Mouse (Mus musculus): ENCODE measurements around the gene Tbxa2r. TPM values are rescaled to one million over a fixed set of nuclear protein-coding genes. Genes with fewer than 3 reads are reported as not detected.
A peak's percentile ranks its signal among the peaks of the same experiment; 100 is the strongest.

The Tbxa2r gene
- polyA plus RNA-seq, 1 experiment from 2014 or later: 4.0 TPM

- peaks cover 57% of the 10 kb centered on the region for H3K4me1 ChIP-seq (replicated peaks)
- no peaks in the 10 kb centered on the region for H3K9me3 ChIP-seq (replicated peaks)
- peaks cover 64% of the 10 kb centered on the region for H3K36me3 ChIP-seq (replicated peaks)
- H3K4me2 ChIP-seq: peak overlapping the region; percentile 87
- 0 out of 2 replicates have a peak overlapping the region, but pooled peaks have one; percentile 92 for H3K27ac ChIP-seq (replicated peaks)
- no peaks in the 10 kb centered on the region for H3K27me3 ChIP-seq
- H3K4me3 ChIP-seq (replicated peaks): peak overlapping the region; percentile 94
- peak overlapping the region; percentile 95 for H3K9ac ChIP-seq
- ATAC-seq (ENCODE audit: insufficient read depth): no peak
- WGBS (ENCODE audit: insufficient replicate concordance): 91% methylated on average over 27 of the region's 27 CpGs
Observed at GRCm38 (mm10) chr10:81322444-81322843, 6.1 kb upstream of the Tbxa2r start.

DNA sequence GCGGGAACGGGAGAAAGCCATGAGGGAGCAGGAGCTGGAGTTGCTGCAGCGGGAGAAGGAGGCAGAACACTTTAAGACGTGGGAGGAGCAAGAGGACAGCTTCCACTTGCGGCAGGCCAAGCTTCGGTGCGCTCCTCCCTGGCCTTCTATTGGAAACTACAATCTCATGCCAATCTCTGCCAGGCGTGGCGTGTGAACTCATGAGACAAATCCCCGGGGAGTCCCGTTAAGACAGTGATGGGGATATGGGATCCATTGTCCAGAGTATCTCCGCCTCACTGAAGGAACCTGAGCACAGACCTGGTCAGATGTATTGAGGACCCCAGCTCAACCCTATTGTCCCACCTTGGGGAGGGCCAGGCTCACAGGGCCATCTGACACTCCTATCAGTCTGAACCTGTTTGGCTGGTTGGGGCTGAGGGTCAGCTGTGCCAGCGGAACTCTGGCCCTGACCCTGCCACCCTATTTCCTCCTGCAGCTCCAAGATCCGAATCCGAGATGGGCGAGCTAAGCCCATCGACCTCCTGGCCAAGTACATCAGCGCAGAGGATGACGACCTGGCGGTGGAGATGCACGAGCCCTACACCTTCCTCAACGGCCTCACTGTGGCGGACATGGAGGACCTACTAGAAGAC lies 5.3 kb upstream of the Tbxa2r start:
- no peak overlapping the region for H3K27ac ChIP-seq (replicated peaks)
- no peaks in the 10 kb centered on the region for H3K27me3 ChIP-seq
- 0 out of 2 replicates have a peak overlapping the region, but pooled peaks have one; percentile 94 for H3K4me3 ChIP-seq (replicated peaks)
- H3K36me3 ChIP-seq (replicated peaks): peaks cover 57% of the 10 kb centered on the region
- H3K9me3 ChIP-seq (replicated peaks): no peaks in the 10 kb centered on the region
- 89% methylated on average over 23 of the region's 23 CpGs for WGBS (ENCODE audit: insufficient replicate concordance)
- H3K4me1 ChIP-seq (replicated peaks): peaks cover 57% of the 10 kb centered on the region
- ATAC-seq (ENCODE audit: insufficient read depth): no peak
- H3K4me2 ChIP-seq: no peak overlapping the region
- H3K9ac ChIP-seq: no peak overlapping the region

DNA sequence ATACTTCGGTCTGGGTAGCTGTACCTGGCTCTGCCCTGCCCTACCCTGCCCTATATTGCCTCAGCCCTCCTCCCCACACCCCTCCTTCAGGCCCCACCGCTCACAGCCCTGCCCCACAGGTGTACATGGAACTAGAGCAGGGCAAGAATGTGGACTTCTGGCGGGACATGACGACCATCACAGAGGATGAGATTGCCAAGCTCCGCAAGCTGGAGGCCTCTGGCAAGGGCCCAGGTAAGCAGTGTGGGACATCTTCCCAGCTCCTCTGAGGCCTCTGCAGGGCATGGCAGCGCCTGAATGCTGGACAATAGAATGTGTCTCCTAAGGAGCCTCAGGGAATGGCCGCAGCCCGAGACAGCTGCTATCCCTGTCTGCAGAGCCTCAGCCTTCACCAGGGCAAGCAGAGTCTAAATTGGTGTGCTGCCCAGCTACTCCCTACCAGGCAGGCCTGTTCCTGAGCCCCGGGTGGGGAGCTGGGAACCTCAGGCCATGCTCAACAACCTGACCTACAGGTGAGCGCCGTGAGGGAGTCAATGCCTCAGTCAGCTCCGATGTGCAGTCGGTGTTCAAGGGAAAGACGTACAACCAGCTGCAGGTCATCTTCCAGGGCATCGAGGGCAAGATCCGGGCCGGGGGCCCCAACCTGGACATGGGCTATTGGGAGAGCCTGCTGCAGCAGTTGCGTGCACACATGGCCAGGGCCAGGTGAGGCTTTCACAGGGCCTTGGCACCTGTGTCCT lies 4.6 kb upstream of the Tbxa2r start:
- H3K36me3 ChIP-seq (replicated peaks): peaks cover 55% of the 10 kb centered on the region
- H3K4me2 ChIP-seq: no peak overlapping the region
- H3K4me1 ChIP-seq (replicated peaks): peaks cover 57% of the 10 kb centered on the region
- WGBS (ENCODE audit: insufficient replicate concordance): 91% methylated on average over 18 of the region's 18 CpGs
- no peak overlapping the region for H3K9ac ChIP-seq
- H3K27me3 ChIP-seq: no peaks in the 10 kb centered on the region
- H3K9me3 ChIP-seq (replicated peaks): no peaks in the 10 kb centered on the region
- H3K4me3 ChIP-seq (replicated peaks): no peak overlapping the region
- no peak for ATAC-seq (ENCODE audit: insufficient read depth)
- H3K27ac ChIP-seq (replicated peaks): no peak overlapping the region

GRCm38 (mm10) chr10:81325176-81325575 lies 3.4 kb upstream of the Tbxa2r start:
- ATAC-seq (ENCODE audit: insufficient read depth): no peak
- Histone ChIP-seq H3K36me3 (replicated peaks) (peaks cover 55% of the 10 kb centered on the region), H3K4me2 (no peak overlapping the region), H3K4me3 (replicated peaks) (no peak overlapping the region), H3K9ac (no peak overlapping the region), H3K4me1 (replicated peaks) (peaks cover 48% of the 10 kb centered on the region), H3K27ac (replicated peaks) (no peak overlapping the region), H3K27me3 (no peaks in the 10 kb centered on the region), H3K9me3 (replicated peaks) (no peaks in the 10 kb centered on the region)
- 92% methylated on average over 21 of the region's 21 CpGs for WGBS (ENCODE audit: insufficient replicate concordance)

DNA sequence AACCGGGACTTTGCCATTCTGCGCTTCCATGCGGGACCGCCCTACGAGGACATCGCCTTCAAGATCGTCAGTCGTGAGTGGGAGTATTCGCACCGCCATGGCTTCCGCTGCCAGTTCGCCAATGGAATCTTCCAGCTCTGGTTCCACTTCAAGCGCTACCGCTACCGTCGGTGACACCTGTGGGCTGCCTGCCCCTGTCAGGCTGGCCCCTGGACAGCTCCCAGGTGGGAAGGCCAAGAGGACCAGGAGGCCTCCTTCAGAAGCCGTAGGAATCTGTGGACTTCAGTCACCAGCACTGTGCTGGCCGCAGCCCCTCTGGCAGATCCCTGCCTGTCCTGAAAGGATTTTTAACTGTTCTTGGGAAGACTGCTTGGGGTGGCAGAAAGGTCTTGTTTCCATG lies 2.8 kb upstream of the Tbxa2r start:
- Histone ChIP-seq H3K9me3 (replicated peaks) (no peaks in the 10 kb centered on the region), H3K4me1 (replicated peaks) (peaks cover 48% of the 10 kb centered on the region), H3K9ac (no peak overlapping the region), H3K4me3 (replicated peaks) (no peak overlapping the region), H3K36me3 (replicated peaks) (peaks cover 55% of the 10 kb centered on the region), H3K4me2 (no peak overlapping the region), H3K27ac (replicated peaks) (no peak overlapping the region), H3K27me3 (no peaks in the 10 kb centered on the region)
- no peak for ATAC-seq (ENCODE audit: insufficient read depth)
- WGBS (ENCODE audit: insufficient replicate concordance): 91% methylated on average over 18 of the region's 18 CpGs

- Histone ChIP-seq H3K9ac (no peak overlapping the region), H3K36me3 (replicated peaks) (peaks cover 55% of the 10 kb centered on the region), H3K4me1 (replicated peaks) (peaks cover 43% of the 10 kb centered on the region), H3K27me3 (no peaks in the 10 kb centered on the region), H3K9me3 (replicated peaks) (no peaks in the 10 kb centered on the region), H3K4me3 (replicated peaks) (no peak overlapping the region), H3K4me2 (no peak overlapping the region), H3K27ac (replicated peaks) (no peak overlapping the region)
- 46% methylated on average over 6 of the region's 6 CpGs for WGBS (ENCODE audit: insufficient replicate concordance)
- ATAC-seq (ENCODE audit: insufficient read depth): no peak
Observed at GRCm38 (mm10) chr10:81326858-81327257, 1.7 kb upstream of the Tbxa2r start.

GRCm38 (mm10) chr10:81327959-81328358 lies 572 bp upstream of the Tbxa2r start:
- Histone ChIP-seq H3K27ac (replicated peaks) (peak overlapping the region; percentile 43), H3K4me1 (replicated peaks) (peaks cover 32% of the 10 kb centered on the region), H3K27me3 (peaks cover 9% of the 10 kb centered on the region), H3K9ac (no peak overlapping the region), H3K4me2 (no peak overlapping the region), H3K9me3 (replicated peaks) (no peaks in the 10 kb centered on the region), H3K4me3 (replicated peaks) (no peak overlapping the region), H3K36me3 (replicated peaks) (peaks cover 46% of the 10 kb centered on the region)
- WGBS (ENCODE audit: insufficient replicate concordance): 31% methylated on average over 2 of the region's 2 CpGs
- 0 out of 2 replicates have a peak, but pooled peaks have one; percentile 16 for ATAC-seq (ENCODE audit: insufficient read depth)

DNA sequence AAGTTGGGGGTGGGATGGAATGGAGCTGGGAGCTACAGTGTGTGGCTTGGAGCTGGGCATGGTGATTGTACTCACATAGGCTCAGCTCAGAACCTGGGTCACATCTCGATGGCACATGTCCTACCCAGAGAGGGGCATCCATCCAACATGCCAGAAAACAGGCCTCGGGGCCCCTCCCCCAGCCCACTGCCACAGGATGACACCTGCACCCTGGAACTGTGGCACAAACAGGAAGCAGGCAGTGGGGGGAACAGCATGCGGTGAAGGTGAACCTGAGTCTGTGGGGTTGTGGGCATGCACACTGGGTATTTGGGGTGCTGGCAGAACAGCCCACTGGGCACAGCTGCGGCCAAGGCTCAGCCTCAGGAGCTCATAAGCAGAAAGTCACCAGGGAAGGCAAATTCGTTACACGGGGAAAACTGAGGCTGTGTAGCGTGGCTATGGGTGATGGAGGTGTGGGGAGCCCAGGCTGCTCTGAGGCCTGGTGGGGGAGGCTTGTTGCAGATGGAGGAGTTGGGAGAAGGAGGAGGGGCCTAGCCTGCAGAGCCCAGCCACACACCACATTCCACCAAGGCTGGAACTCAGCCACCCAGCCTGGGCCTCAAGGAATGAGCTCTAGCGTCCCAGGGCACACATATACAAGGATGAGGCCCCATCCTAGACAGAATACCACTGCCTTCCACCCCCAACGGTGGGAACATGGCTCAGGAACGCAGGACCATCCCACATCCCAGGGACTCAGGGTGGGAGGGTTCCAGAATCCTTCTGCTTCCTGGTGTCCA lies 854 bp downstream of the Tbxa2r start:
- no peak for ATAC-seq (ENCODE audit: insufficient read depth)

DNA sequence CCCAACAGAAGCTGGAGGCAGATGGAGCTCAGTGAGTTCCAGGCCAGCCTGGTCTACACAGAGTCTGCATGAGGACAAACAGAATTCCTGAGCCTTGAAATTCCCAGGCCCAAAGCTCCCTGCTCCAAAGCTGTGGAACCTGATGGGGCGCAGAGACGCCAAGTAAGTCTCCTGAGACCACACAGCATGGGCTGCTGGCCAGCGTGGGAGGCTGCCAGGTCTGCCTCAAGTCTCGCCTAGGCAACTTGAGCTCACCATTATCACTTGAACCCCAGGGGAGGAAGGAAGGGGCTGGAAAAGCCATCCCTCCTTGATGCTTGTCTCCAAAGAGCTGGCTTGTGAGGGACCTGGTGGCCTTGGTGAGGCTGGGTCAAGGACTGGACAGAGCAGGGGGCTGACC lies 1.5 kb downstream of the Tbxa2r start:
- ATAC-seq (ENCODE audit: insufficient read depth): no peak
- H3K36me3 ChIP-seq (replicated peaks): peaks cover 26% of the 10 kb centered on the region
- H3K27ac ChIP-seq (replicated peaks): no peak overlapping the region
- H3K4me1 ChIP-seq (replicated peaks): peaks cover 30% of the 10 kb centered on the region
- WGBS (ENCODE audit: insufficient replicate concordance): 68% methylated on average over 4 of the region's 4 CpGs
- H3K9ac ChIP-seq: no peak overlapping the region
- no peak overlapping the region for H3K4me2 ChIP-seq
- H3K27me3 ChIP-seq: peaks cover 20% of the 10 kb centered on the region
- no peaks in the 10 kb centered on the region for H3K9me3 ChIP-seq (replicated peaks)
- no peak overlapping the region for H3K4me3 ChIP-seq (replicated peaks)

More for the DNA sequence above, 854 bp downstream of the Tbxa2r start:
- H3K27ac ChIP-seq (replicated peaks): 0 out of 2 replicates have a peak overlapping the region, but pooled peaks have one; percentile 1
- 55% methylated on average over 10 of the region's 10 CpGs for WGBS (ENCODE audit: insufficient replicate concordance)
- no peak overlapping the region for H3K9ac ChIP-seq
- H3K4me2 ChIP-seq: 0 out of 2 replicates have a peak overlapping the region, but pooled peaks have one; percentile 23
- H3K9me3 ChIP-seq (replicated peaks): no peaks in the 10 kb centered on the region
- peaks cover 30% of the 10 kb centered on the region for H3K4me1 ChIP-seq (replicated peaks)
- 0 out of 2 replicates have a peak overlapping the region, but pooled peaks have one; percentile 5 for H3K4me3 ChIP-seq (replicated peaks)
- H3K36me3 ChIP-seq (replicated peaks): peaks cover 32% of the 10 kb centered on the region
- peaks cover 13% of the 10 kb centered on the region for H3K27me3 ChIP-seq

GRCm38 (mm10) chr10:81332277-81332676 lies 3.7 kb downstream of the Tbxa2r start:
- Histone ChIP-seq H3K4me2 (peak overlapping the region; percentile 5; the same call in 1 of the 2 replicates), H3K4me3 (replicated peaks) (no peak overlapping the region), H3K9ac (no peak overlapping the region), H3K36me3 (replicated peaks) (peaks cover 3% of the 10 kb centered on the region), H3K27ac (replicated peaks) (no peak overlapping the region), H3K4me1 (replicated peaks) (peaks cover 18% of the 10 kb centered on the region), H3K9me3 (replicated peaks) (no peaks in the 10 kb centered on the region), H3K27me3 (peaks cover 31% of the 10 kb centered on the region)
- no peak for ATAC-seq (ENCODE audit: insufficient read depth)
- 66% methylated on average over 29 of the region's 29 CpGs for WGBS (ENCODE audit: insufficient replicate concordance)

DNA sequence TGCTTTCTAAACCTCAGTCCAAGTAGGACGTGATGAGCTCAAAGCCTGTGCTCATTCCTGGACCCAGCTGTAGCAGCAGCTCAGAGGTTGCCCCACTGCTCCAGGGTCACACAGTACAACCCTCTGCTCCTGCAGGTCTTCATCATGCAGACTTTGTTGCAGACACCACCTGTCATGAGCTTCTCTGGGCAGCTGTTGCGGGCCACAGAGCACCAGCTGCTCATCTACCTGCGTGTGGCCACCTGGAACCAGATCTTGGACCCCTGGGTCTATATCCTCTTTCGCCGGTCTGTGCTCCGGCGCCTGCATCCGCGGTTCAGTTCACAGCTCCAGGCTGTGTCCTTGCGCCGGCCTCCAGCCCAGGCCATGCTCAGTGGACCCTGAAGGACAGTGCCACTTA lies 5.8 kb downstream of the Tbxa2r start:
- no peak overlapping the region for H3K27ac ChIP-seq (replicated peaks)
- peaks cover 47% of the 10 kb centered on the region for H3K27me3 ChIP-seq
- H3K9ac ChIP-seq: no peak overlapping the region
- no peaks in the 10 kb centered on the region for H3K36me3 ChIP-seq (replicated peaks)
- no peaks in the 10 kb centered on the region for H3K9me3 ChIP-seq (replicated peaks)
- no peak overlapping the region for H3K4me2 ChIP-seq
- no peak overlapping the region for H3K4me3 ChIP-seq (replicated peaks)
- no peaks in the 10 kb centered on the region for H3K4me1 ChIP-seq (replicated peaks)
- WGBS (ENCODE audit: insufficient replicate concordance): 77% methylated on average over 11 of the region's 11 CpGs
- ATAC-seq (ENCODE audit: insufficient read depth): no peak

Data from liver, embryonic 15.5 days (tissue).